Mouse (Mus musculus) embryo, embryonic 10 days (tissue): ENCODE measurements around the gene Pla2g3.

Source experiments
- DNase-seq: peaks from one replicate; pipeline ENCODE4 v3.0.0-alpha.2; 2015; ENCODE audit warnings: low spot score

Gene Pla2g3

DNA sequence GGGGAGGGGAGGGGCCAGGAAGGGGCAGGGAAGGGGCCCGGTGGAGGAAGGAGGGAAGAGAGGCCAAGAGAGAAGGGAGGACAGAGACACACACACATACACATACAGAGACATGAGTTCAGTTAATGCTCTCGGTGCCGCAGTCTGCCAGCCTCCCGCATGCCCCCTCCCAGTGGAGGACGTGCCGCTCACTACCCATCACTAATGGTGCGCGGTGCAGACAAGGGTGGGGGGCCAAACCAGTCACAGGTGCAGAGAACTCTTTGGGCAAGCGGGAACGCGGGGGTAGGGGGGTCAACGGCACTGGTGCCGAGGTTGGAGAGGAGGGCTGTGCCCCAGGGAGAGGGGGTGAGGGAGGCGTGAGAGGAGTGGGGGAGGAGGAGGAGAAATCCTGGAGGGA lies 32.8 kb downstream of the Pla2g3 start:
- no peak for DNase-seq

DNA sequence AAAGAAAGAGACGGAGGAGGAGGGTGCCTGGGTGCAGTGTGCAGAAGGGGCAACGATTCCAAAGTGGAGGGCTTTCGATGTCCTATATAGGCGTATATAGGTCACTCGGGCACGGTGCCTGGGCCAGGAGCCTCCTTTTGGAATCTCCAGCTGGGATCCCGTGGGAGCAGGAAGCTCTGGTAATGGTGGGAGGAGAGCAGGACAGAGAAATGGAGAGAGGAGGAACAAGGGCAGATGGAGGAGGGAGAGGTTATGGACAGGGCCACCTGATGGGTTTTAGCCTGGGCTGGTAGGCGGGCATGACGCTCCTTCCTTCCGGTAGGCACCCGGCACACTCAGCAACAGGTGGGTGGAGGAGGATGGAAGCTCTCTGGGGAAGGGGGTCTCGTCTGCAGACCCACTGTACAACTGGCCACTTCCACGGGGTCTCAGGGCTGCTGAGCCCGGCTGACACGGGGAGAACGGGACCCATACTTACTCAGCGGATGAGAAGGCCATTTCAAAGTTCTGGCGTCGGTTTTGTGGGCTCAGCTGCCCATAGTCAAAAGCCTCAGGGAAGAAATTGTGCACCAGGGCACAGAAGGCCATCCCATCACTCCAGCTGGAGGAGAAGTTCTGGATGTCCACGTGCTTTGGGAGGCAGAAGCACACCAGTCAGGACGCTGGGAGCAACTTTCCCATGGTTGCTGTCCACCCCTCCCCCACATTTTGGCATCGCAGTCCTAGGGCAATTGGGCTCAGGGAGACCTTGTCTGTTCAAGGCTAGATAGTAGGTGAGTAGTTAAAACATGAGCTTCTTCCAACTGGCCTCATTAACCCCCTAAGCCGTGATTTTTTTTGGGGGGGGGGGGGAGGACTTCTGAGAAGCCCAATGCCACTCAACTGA lies 33.5 kb downstream of the Pla2g3 start:
- no peak for DNase-seq

DNA sequence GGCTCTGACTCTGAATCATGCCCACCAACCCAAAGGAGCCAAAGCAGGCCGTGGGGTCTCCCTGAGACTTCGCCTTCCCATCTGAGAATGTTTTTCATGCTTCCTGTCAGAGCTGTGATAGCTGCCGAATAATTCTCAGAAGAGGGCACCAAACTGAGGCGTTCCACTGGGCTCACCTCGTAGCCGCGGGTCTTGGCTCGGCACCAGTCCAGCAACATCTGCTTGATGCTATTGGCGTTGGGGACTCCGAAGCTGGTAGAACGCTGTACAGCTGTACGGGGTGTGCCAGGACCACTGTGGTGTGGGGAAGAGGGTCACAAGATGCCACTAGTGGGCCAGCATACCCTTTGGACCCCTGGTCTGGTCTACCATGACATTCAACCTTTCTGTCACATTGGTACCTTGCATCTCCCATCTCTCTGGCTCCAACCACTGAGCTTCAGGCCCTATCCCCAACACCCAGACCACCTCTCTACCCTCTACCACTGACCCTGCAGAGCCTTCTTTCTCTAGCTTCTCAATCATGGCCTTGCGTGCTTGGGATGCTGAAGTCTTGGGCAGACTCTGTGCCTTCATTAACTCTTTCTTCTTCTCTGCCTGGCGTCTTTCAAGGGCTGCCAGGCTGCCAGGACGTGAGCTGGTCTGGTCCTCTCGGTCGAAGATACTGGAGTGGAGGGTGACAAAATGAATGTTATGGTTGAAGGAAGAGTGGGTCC lies 34.4 kb downstream of the Pla2g3 start:
- no peak for DNase-seq

DNA sequence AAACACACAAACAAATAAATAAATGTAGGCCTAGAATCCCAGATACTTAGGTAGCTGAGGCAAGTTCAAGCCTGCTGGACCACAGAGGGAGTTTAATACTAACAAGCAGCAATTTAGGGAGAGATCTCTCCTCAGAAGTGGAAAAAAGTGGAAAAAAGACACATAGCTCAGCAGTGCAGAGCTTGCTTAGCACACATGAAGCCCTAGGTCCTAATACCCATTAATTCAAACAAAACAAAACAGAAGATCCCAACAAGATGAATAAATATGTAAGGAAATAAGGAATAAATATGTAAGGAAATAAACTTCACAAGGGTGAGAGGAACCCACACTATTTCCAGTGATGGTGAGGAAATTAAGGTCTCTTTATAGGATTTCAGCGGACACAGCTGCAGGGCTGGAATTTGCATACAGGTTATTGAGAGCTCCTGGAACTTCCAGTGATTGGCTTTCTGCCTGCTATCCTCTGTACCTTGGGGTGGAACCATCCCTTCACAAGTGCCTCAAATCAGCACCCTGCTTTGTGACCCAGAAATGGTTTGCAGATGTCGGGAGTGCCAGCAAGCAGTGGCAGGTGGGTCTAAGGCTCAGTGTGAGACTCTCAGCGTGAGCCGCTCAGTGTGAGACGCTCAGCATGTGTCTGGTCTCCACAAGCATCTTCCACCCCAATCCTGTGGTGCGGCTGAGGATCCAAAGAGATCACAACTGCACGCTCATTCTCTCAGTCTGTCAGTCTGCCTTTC lies 35.9 kb downstream of the Pla2g3 start:
- DNase-seq, result no peak

DNA sequence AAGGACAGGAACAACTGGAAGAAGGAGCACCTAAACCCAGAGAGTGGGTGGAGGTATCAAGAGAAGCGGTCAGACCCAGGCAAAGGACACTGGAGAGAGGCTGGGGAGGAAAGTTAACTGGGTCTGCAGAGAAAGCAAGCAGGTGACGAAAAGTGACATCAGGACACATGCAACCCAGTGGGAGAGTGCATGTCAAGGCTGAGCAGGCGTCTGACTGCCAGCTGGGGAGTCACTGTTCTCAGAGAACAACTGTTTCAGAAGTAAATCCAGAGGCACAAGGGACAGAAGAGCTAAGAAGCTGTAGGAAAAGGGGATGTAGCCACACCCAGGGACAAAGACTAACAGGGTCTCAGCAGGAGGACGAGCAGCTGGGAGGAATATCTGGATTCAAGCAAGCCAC lies 37.5 kb downstream of the Pla2g3 start:
- no peak for DNase-seq

DNA sequence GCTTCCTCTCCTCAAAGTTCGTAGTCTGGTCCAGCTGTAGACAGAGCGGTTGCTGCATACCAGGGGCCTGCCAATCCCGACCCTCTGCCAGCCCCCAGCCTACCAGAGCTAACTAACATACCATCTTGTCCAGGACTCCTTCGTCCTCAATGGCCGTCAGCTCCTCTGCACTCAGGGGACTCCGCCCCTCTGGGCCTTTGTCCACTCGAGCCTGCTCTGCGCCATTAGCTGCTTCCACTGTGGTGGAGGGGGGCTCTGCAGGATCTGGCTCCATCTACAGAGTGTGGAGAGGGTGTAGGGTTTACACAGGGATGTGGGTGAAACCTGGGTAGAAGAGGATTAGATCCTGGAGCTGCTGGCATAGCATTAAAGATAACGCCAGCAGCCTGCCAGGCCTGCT lies 38.1 kb downstream of the Pla2g3 start:
- no peak for DNase-seq

DNA sequence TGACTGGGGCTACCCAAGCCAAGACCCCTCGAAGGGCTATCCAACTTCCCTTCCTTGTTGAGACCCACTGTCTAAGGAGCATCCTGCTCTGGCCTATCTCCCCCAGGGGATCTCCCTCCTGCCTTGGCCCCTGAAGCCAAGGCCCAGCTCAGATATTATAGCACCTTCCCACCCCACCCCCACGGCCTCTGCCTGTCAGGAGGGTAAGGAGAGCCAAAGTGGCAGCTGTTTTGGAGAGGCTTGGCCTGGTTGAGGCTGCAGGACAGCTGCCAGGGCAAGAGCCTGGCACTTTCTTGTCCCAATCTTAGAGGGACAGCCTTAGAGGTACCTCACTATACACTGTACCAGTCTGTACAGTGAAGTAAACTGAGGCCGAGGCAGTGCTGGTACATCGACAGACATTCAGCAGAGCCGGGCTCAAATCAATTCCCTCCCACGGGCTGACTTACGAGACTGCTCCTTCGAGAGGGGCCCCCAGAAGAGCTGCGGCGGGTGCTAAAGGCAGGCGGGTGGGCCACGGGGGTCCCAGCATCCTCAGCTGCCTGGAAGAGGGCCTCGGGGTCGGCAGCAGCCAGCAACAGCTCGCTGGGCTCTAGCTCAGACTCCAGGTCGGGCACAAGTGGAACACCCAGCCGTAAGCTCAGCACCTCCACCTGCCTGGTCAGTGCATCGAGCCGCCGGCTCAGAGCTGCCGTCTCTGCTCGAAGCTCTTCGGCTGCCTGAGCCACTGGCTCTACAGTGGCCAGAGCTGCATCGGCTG lies 39.1 kb downstream of the Pla2g3 start:
- DNase-seq, result no peak

DNA sequence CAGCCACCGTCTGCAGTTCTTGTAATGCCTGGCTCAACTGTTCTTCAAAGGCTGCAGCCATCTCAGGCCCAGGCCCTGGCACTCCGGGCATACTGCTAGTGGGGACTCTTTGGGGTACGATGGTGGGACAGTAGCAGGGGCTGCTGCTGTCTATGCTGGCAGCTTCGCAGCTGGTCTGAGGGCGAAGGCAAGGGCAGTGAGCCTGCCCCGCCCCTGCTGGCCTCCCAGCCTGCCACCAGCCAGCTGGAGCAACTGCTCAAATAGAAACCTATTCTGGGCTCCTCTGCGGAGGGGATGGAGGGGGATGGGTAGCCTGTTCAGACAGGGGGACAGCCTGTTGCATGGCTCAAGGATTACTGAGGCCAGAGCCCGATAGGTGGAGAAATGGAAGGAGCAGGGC lies 39.7 kb downstream of the Pla2g3 start:
- no peak for DNase-seq

DNA sequence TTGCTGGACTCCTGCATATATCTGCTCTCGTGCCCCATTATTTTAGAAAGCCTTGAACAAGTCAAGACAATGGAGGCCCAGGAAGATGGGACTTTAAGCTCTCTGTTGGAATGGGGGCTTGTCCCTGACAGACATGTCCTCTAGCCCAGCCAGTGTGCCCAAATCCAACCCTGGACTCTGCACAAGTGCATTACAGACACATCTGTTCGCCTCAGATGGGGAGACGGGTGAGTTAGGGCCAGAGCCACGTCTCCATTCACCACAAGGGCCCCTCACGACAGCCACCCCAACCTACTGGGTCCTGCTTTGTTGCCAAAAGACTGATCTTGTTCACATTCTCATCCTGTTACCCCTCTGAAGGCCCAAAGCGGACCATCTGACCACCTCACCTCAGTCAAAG lies 40.1 kb downstream of the Pla2g3 start:
- no peak for DNase-seq

DNA sequence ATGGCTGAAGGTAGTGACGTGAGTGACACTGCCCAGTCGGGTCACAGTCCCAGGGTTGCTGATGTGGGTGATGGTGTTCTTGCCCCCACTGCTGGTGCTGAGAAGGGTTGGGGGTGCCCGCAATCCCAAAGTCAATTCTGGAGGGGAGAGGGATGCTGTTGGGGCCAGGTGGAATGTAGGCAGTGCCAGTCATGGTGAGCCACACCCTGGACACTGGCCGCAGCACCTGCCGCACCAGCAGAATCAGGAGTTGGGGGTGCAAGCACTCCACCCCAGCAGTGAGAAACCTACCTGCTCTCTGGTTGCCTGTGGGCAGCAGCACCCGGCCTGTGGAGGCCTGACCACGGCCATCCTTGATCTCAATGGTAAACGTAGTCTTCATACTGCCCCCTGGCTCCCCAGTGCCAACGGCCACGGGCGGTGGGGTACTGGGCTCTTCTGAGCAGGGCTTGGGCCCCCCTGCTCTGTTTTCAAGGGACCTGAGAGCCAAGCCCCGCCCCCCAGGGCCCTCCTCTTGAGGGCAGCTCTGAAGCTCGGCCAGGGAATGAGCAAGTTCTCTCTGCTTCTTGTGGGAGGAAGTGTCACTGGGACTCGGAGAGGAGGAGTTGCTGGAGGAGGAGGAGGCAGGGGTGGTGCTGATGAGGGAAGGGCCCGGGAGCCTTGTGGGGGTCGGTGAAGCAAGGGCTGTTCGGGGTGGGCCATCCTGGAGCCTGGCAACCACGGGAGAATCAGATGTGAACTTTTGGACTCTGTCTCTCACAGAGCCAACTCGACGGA lies 41.6 kb downstream of the Pla2g3 start:
- DNase-seq, result no peak

DNA sequence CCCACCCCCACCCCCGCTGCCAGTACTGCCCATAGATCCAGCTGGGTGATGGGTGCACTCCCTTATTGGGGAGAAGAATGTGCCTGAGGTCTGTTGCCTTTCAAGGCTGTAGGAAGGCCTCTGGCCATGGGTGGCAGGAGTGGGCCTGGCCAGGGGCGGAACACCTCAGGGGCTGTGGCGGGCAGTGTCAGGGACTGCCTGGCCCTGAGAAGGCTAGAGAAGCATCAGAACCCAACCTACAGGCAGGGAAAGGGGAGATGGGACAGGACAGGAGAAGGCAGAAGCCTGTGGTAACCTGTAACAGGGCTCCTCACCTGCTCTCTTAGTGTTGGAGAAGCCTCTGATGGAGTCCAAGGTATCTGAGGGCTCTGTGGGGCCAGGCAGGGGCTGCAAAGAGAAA lies 42.6 kb downstream of the Pla2g3 start:
- DNase-seq, result no peak

DNA sequence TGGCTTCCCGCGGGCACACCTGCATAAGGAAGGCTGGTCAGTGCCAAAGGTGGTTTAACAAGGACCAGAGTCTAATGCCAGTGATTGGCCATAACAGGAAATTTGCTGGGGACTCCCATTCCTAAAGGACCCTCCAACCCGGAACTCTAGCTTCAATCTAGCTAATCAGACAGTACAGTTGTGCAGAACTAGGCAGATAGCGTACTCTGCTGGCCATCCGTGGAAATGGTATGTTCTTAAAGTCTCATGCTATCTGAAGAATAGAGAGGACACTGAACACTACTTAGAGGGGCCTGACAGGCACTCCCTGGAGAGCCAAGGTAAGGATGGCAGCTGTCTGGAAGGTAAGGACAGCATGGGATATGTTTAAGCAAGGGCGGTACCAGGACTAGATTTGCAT lies 43.5 kb downstream of the Pla2g3 start:
- DNase-seq, result no peak

DNA sequence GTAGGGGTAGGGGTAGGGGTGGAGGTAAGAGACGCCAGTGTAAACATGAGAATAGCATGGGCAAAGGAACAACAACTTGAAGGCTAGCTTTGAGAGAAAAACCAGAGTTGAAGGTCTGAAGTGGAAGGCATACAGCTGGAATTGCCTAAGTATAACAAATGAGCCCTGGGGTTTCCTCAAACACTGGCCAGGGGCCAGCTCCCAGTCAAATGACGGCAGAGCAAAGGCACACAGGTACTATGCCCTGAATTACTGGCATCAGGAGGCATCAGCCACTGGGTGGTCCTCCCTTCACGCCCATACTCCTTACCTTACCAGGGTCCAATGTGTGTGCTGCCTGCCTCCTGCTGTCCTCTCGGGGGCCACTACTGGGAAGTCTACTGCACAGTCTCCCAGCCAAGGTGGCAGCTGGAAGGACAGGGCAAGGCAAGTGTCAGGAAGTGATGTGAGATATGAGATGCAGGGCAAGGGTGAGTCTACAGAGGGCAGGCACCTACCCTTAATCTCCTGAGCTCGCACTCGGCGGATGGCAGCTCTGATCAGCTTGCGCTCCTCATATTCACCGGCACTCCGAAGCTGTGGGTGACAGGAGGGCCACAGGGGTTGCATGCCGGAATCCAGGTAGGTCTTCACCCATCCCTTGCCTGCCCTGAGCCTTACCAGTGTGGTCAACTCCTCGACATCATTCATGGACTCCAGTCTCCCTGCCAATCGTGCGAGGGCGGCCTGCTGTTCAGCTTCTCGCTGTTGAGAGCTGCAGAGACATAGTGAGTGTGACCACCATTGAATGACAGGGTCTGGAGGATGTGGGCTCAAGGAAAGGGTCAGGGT lies 44.2 kb downstream of the Pla2g3 start:
- DNase-seq, result no peak

DNA sequence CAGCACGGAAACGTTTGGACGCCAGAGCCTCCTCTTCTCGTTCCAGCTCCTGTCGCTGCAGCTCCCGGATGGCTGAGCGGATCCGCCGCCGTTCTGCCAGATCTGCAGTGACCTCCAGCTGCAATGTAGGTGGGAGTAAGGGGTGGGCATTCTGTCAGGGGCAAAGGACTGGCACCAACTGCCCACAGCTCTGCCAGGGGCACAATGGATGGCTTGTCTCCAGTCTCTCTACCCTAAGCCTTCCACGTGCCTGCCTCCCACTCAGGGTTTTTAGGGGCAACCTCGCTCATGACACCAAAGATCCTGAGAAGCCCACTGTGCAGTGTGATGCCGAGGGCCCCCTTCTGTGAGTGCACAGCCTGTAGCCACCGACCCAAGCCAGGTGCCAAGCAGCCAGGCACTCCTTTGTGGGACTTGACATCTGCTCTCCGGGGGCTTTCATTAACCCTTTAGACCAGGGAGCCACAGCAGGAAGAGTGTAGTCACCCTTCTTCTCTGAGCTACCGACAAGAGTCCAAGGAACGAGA lies 45.4 kb downstream of the Pla2g3 start:
- DNase-seq, result no peak

DNA sequence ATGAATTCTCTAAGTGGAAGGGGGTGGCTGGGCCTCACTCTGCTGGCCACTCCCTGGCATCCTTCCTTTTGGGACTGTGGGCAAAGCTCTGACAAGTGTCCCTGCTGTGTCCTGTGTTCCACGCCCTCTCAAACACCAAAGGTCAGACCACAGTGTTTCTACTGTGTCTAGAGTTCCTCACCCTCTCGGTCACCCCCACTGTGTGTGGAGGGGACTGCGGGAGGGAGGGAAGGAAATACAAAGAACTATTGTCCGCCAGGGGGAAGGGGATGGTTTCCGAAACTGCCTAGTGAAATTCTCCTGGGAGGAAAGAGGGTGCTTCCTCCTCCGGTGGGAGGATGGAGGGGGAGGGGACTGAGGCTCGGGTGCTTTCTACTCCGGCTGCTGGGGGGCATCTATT lies 46.9 kb downstream of the Pla2g3 start:
- DNase-seq, result peak; percentile 60

DNA sequence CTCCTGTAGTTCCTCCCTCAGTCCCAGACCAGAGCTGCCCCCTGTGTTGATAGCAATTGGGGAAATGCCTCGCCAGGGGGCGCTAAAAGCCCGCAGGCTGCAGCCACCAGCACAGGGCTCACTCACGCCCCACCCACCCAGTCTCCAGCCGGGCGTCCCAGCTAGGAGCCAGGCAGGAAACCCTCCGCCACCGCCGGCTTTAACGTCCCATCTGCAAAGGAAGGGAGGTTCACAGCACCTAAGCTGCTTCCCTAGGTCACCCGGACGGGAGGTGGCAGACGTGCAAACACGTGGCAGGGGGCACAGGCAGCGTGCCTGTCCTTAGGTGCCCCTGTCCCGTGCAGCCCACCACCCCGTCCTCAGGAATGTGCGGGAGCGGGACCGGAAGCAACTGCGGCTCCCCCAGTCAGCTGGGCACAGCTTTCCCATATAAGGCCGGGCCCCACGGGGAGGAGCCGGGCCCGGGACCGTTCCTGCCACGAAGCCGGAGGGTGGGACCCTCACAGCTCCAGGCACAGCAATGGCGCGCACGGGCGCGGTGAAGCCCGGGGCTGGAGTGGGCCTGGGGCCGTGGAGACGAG lies 47.4 kb downstream of the Pla2g3 start:
- DNase-seq, result peak; percentile 89

DNA sequence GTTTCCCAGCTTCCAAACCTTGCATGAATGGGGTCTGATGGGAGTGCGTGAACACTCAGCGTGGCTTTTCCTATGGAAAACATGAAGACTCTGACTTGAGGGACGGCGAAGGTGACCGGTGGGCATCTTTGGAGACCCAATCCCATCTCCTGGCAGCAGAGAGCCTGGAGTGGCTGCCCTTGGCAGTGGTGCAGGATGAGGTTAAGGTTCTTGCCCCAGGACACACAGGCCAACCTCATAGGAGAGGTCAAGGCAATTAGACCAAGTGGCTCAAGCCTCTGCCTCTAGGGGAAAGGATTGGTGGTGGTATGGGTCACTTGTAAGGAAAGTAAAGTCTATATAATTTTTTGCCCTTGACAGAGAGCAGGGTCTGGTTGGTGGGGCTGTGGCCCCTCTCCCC lies 48.0 kb downstream of the Pla2g3 start:
- DNase-seq, result peak; percentile 14

DNA sequence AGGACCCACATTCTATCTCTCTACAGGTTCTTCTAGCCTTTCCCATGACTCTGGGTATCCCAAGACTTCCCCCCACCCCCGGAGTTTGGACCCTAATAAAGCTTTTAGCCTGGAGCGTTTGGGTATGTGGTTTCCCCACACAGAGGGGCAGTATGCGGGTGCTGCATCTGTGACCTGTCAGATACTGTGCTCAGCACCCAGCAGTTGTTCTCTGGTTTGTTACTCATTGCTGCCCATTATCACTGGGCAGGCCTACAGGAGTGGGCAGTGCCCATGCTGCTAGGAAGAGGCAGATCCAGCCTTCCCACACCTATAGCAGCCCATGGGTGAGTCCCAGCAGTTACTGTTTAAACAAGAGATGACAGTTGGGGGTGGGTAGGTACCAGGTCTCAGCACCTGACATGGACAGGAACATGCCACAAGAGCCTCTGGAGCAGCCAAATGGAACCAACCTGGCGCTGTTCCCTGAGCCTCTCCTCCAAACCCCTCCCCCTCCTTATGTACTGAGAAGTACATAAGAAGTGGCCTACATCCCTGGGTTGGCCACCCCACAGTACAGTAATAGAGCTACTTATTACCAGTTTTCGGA lies 48.8 kb downstream of the Pla2g3 start:
- DNase-seq, result no peak

DNA sequence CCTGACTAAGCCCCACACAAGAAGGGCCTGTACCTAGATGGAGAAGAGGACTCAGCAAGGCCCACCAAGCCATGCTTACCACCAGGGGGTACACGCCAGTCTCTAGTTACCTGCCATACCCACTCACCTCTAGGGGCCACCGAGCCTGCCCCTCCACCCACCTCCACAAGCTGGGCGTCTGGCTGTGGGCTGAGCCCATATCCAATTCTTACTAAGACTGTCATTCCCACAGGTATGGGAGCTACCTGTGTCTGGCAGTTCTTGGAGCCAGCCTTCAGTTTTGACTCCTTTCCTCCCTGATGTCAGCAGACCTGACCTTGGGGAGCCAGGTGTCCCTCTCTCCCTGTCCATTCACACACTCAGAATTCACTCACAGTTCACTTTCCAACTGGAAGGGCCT lies 49.6 kb downstream of the Pla2g3 start:
- DNase-seq, result no peak
